In genomic region chr14:46898626-46899025, GRCm38 (mm10) we compare ENCODE assay signal across 21 mouse cellular contexts. TPM values are rescaled to one million over a fixed set of nuclear protein-coding genes. Genes with fewer than 3 reads are reported as not detected.
DNase-seq lines count a peak whose midpoint lies in the region; ATAC-seq and TF ChIP-seq lines count a peak whose summit lies in the region.
"Had no signal": no experiment of that assay in that cellular context is flagged by ENCODE, and none has a peak within 500 bp of the region (broad histone marks: within the 10 kb centered on the region; RNA-seq: fewer than 3 reads in every experiment).

No protein-coding gene starts in this region.

- peak; percentile 65 for TF ChIP-seq CTCF in layer of hippocampus, adult 2 months (conservative IDR thresholded peaks at IDR 0.05)
- TF ChIP-seq CTCF in Patski (IDR thresholded peaks at IDR 0.05): peak; percentile 5
- no peak for TF ChIP-seq CTCF in kidney, adult 2 months (conservative IDR thresholded peaks at IDR 0.05; ENCODE audit: insufficient read depth, insufficient read length, low read depth, low read length)

- TF ChIP-seq POLR2A in kidney, adult 2 months (IDR thresholded peaks at IDR 0.05; ENCODE audit: low read depth, low read length): no peak

- WGBS in kidney, adult 2 months: 58% methylated on average over 3 of the region's 3 CpGs

- H3K36me3 ChIP-seq in kidney, adult 2 months (ENCODE audit: control insufficient read depth, insufficient read depth, low read length): no peaks in the 10 kb centered on the region
- H3K36me3 ChIP-seq: liver, embryonic 13.5 days; midbrain, embryonic 15.5 days had no signal

- H3K4me3 ChIP-seq in layer of hippocampus, adult 2 months: no peak overlapping the region
- H3K4me3 ChIP-seq in kidney, adult 2 months (ENCODE audit: insufficient read depth, low read depth, low read length): no peak overlapping the region
- H3K4me3 ChIP-seq: limb, embryonic 12.5 days; liver, embryonic 13.5 days; midbrain, embryonic 15.5 days had no signal

- no peaks in the 10 kb centered on the region for H3K27me3 ChIP-seq in Patski
- no peaks in the 10 kb centered on the region for H3K27me3 ChIP-seq in kidney, adult 2 months (replicated peaks; ENCODE audit: control insufficient read depth, insufficient read depth, low read length)
- H3K27me3 ChIP-seq: limb, embryonic 12.5 days; liver, embryonic 13.5 days; midbrain, embryonic 15.5 days had no signal

- POLR2A ChIA-PET in Patski (lab: Charles Lee): interaction anchor here (0.9 kb wide), 1 partner anchor 12 kb away, joined by 3 read pairs; no protein-coding TSS in a partner anchor

- in situ Hi-C loops in Patski (cut with MboI; ENCODE audit: low pct_unique_long_range_greater_than_20kb): no loop called here

- intact Hi-C loops in left cerebral cortex, postnatal 36 days (cut with DNase I): no loop called here

- no peak overlapping the region for H3K27ac ChIP-seq in layer of hippocampus, adult 2 months
- H3K27ac ChIP-seq in kidney, adult 2 months (ENCODE audit: insufficient read depth, low read depth, low read length): no peak overlapping the region
- H3K27ac ChIP-seq: limb, embryonic 12.5 days; liver, embryonic 13.5 days; midbrain, embryonic 15.5 days had no signal

- peak; percentile 53 for ATAC-seq in Patski
- ATAC-seq: hindbrain, embryonic 16.5 days; lung, postnatal 0 days; midbrain, embryonic 15.5 days had no signal

- no peaks in the 10 kb centered on the region for H3K4me1 ChIP-seq in kidney, adult 2 months (ENCODE audit: control insufficient read depth, insufficient read depth, low read length)
- H3K4me1 ChIP-seq: liver, embryonic 13.5 days; midbrain, embryonic 15.5 days had no signal

- DNase-seq in layer of hippocampus, adult 2 months (ENCODE audit: low spot score in 2 of 2): peak; percentile 44 to 78
- no peak for DNase-seq in layer of hippocampus, postnatal 25 days (ENCODE audit: extremely low spot score in 1 of 2, low spot score in 1 of 2)
- no peak for DNase-seq in Patski (ENCODE audit: low read depth, low spot score)
- peak; percentile 16 to 35 for DNase-seq in frontal cortex, postnatal 10 days (ENCODE audit: low spot score in 2 of 2)
- peak; percentile 53 to 69 for DNase-seq in left cerebral cortex, postnatal 36 days (ENCODE audit: low spot score in 2 of 2)
- DNase-seq in spleen, adult 12 weeks (ENCODE audit: low spot score): no peak
- no peak for DNase-seq in kidney, adult 2 months
- DNase-seq in cerebellum, postnatal 14 days: no peak
- DNase-seq: adrenal gland, adult 8-10 months; cerebellum, adult 11 months; cerebellum, postnatal 25 days; heart, postnatal 36 days; kidney, adult 18-20 months; kidney, postnatal 25 days; liver, embryonic 13.5 days; thymus, adult 2 months had no signal

- CTCF ChIA-PET in Patski (lab: Charles Lee): interaction anchor here (0.8 to 1.2 kb wide), 3 partner anchors 11 to 188 kb away, joined by 3 read pairs; no protein-coding TSS in a partner anchor

RNA-seq across cellular contexts. Expression of gene Samd4, which starts 16.0 kb away (rescaled TPM):
- total RNA-seq in layer of hippocampus, adult 2 months (2021): 10 to 100 TPM; 11.2 to 14.4 TPM
- total RNA-seq in layer of hippocampus, postnatal 25 days (2021): 10 to 100 TPM; 10.3 to 13.7 TPM
- polyA plus RNA-seq in Patski (2021): 27.8 TPM
- total RNA-seq in left cerebral cortex, postnatal 36 days (2021): 10 to 100 TPM; 25.8 to 27.2 TPM
- polyA plus RNA-seq in kidney, adult 2 months (2012; rRNA removed): 3.9 and 4.6 TPM in 2 replicates
- total RNA-seq: megakaryocyte progenitor cell, adult 5-6 weeks had no signal

Comparison
In these comparisons a context has a peak if more than half of its experiments do, and no peak if none do; other contexts are left out.
1. DNase-seq: peak in layer of hippocampus, adult 2 months (2 of 2), frontal cortex, postnatal 10 days (2 of 2) and left cerebral cortex, postnatal 36 days (2 of 2); none in layer of hippocampus, postnatal 25 days (0 of 2), Patski (single experiment), spleen, adult 12 weeks (single experiment), kidney, adult 2 months (single experiment) and cerebellum, postnatal 14 days (0 of 2).